Mouse (Mus musculus) MEL (cell line): ENCODE data around the gene Fancl. TPM values are rescaled to one million over a fixed set of nuclear protein-coding genes. Genes with fewer than 3 reads are reported as not detected.

Source experiments
- DNase-seq: peaks from one replicate; pipeline ENCODE4 v3.0.0; 2011; ENCODE audit warnings: low read depth, low spot score
- H3K27ac ChIP-seq: 2 replicates; pipeline ENCODE4 v1.5.1; 2012; ENCODE audit warnings: low read depth, mild to moderate bottlenecking, control low read depth, low read length, moderate library complexity; ENCODE audit not compliant: control insufficient read depth
- H3K27me3 ChIP-seq, 2 experiments: fragments of 150-350 bp in 1 of 2; sonication (generic) in 1 of 2; 2 replicates each; pipeline ENCODE4 v1.6.1; 2012; ENCODE audit warnings: low read length in 2 of 2, mild to moderate bottlenecking in 2 of 2, improper control_type of control experiment in 1 of 2, moderate library complexity in 1 of 2; ENCODE audit not compliant: insufficient read depth in 2 of 2, control insufficient read depth in 1 of 2
- H3K36me3 ChIP-seq, 2 experiments: 2 replicates each; pipeline ENCODE4 v1.6.1; 2012 to 2014; ENCODE audit warnings: low read length in 2 of 2, improper control_type of control experiment in 1 of 2, inconsistent platforms in 1 of 2, mild to moderate bottlenecking in 1 of 2; ENCODE audit not compliant: insufficient read depth in 2 of 2, control insufficient read depth in 1 of 2
- H3K4me1 ChIP-seq, 2 experiments: fragments of 150-350 bp in 1 of 2; sonication (generic) in 1 of 2; 2 replicates each; pipeline ENCODE4 v1.6.1; 2012; ENCODE audit warnings: low read length in 2 of 2, improper control_type of control experiment in 1 of 2, mild to moderate bottlenecking in 1 of 2; ENCODE audit not compliant: insufficient read depth in 2 of 2, control insufficient read depth in 1 of 2
- H3K4me3 ChIP-seq, 2 experiments: fragments of 150-350 bp in 1 of 2; sonication (generic) in 1 of 2; 2 replicates each; pipeline ENCODE4 v1.5.1; 2012; ENCODE audit warnings: low read depth in 2 of 2, low read length in 2 of 2, mild to moderate bottlenecking in 2 of 2, moderate library complexity in 2 of 2, control low read depth in 1 of 2, improper control_type of control experiment in 1 of 2; ENCODE audit not compliant: control insufficient read depth in 1 of 2, insufficient read depth in 1 of 2
- H3K79me2 ChIP-seq: 2 replicates; pipeline ENCODE4 v1.6.1; 2012; ENCODE audit warnings: mild to moderate bottlenecking, low read length, moderate library complexity; ENCODE audit not compliant: control insufficient read depth, poor library complexity, insufficient read depth
- H3K9ac ChIP-seq: 2 replicates; pipeline ENCODE4 v1.6.1; 2012; ENCODE audit warnings: low read depth, mild to moderate bottlenecking, control low read depth, low read length, moderate library complexity; ENCODE audit not compliant: control insufficient read depth, poor library complexity, severe bottlenecking
- H3K9me3 ChIP-seq: fragments of 150-350 bp; sonication (generic); replicated peaks from 2 replicates; pipeline ENCODE4 v1.6.1; 2012; ENCODE audit warnings: mild to moderate bottlenecking, low read length, improper control_type of control experiment, moderate library complexity; ENCODE audit not compliant: insufficient read depth
- BHLHE40 ChIP-seq: IDR thresholded peaks from 2 replicates; pipeline ENCODE4 v1.6.1; 2012; ENCODE audit warnings: low read depth, mild to moderate bottlenecking, inconsistent platforms, low read length, improper control_type of control experiment, borderline replicate concordance
- CHD1 ChIP-seq: IDR thresholded peaks from 2 replicates; pipeline ENCODE4 v1.6.1; 2012; ENCODE audit warnings: low read depth, mild to moderate bottlenecking, inconsistent platforms, low read length, improper control_type of control experiment
- CHD2 ChIP-seq: IDR thresholded peaks from 2 replicates; pipeline ENCODE4 v1.6.1; 2011; ENCODE audit warnings: low read length, improper control_type of control experiment
- CTCF ChIP-seq, 3 experiments: IDR thresholded peaks in 2 of 3; conservative IDR thresholded peaks in 1 of 3; 2 replicates each; pipeline ENCODE4 v1.5.1; 2011 to 2012; ENCODE audit warnings: low read length in 3 of 3, low read depth in 2 of 3, mild to moderate bottlenecking in 2 of 3, improper control_type of control experiment in 1 of 3, inconsistent platforms in 1 of 3, mixed read lengths in 1 of 3, moderate library complexity in 1 of 3; ENCODE audit not compliant: control insufficient read depth in 1 of 3, insufficient read depth in 1 of 3, poor library complexity in 1 of 3, severe bottlenecking in 1 of 3
- E2F4 ChIP-seq: IDR thresholded peaks from 2 replicates; pipeline ENCODE4 v1.6.1; 2011; ENCODE audit warnings: low read depth, low read length, improper control_type of control experiment, borderline replicate concordance
- ELF1 ChIP-seq: IDR thresholded peaks from 2 replicates; pipeline ENCODE4 v1.6.1; 2014; ENCODE audit warnings: low read depth, mild to moderate bottlenecking, inconsistent platforms, low read length, improper control_type of control experiment, moderate library complexity
- EP300 ChIP-seq, 2 experiments: IDR thresholded peaks; 2 replicates each; pipeline ENCODE4 v1.6.1; 2011; ENCODE audit warnings: improper control_type of control experiment in 2 of 2, low read length in 2 of 2, low read depth in 1 of 2, mild to moderate bottlenecking in 1 of 2
- ETS1 ChIP-seq: IDR thresholded peaks from 2 replicates; pipeline ENCODE4 v1.6.1; 2012; ENCODE audit warnings: low read depth, mild to moderate bottlenecking, inconsistent platforms, low read length, improper control_type of control experiment, moderate library complexity
- GABPA ChIP-seq: IDR thresholded peaks from 2 replicates; pipeline ENCODE4 v1.6.1; 2012; ENCODE audit warnings: low read depth, mild to moderate bottlenecking, inconsistent platforms, low read length, improper control_type of control experiment, moderate library complexity
- GATA1 ChIP-seq: IDR thresholded peaks from 2 replicates; pipeline ENCODE4 v1.6.1; 2011; ENCODE audit warnings: low read depth, low read length, improper control_type of control experiment
- HCFC1 ChIP-seq: IDR thresholded peaks from 2 replicates; pipeline ENCODE4 v1.6.1; 2012; ENCODE audit warnings: low read depth, mild to moderate bottlenecking, inconsistent platforms, low read length, improper control_type of control experiment, moderate library complexity
- JUND ChIP-seq: IDR thresholded peaks from 2 replicates; pipeline ENCODE4 v1.6.1; 2011; ENCODE audit warnings: low read depth, mild to moderate bottlenecking, improper control_type of control experiment, low read length
- KAT2A ChIP-seq: conservative IDR thresholded peaks from 2 replicates; pipeline ENCODE4 v1.6.1; 2012; ENCODE audit warnings: low read depth, low read length, improper control_type of control experiment, inconsistent platforms
- MAFK ChIP-seq: IDR thresholded peaks from 2 replicates; pipeline ENCODE4 v1.6.1; 2011; ENCODE audit warnings: low read depth, mild to moderate bottlenecking, low read length, improper control_type of control experiment, borderline replicate concordance
- MAX ChIP-seq: IDR thresholded peaks from 2 replicates; pipeline ENCODE4 v1.6.1; 2011; ENCODE audit warnings: low read length, improper control_type of control experiment
- MAZ ChIP-seq: IDR thresholded peaks from 2 replicates; pipeline ENCODE4 v1.6.1; 2012; ENCODE audit warnings: low read depth, mild to moderate bottlenecking, inconsistent platforms, low read length, improper control_type of control experiment
- MEF2A ChIP-seq: IDR thresholded peaks from 2 replicates; pipeline ENCODE4 v1.6.1; 2014; ENCODE audit warnings: low read depth, mild to moderate bottlenecking, inconsistent platforms, low read length, improper control_type of control experiment; ENCODE audit not compliant: poor library complexity, insufficient replicate concordance, severe bottlenecking; ENCODE audit errors: extremely low read depth
- MXI1 ChIP-seq: IDR thresholded peaks from 2 replicates; pipeline ENCODE4 v1.6.1; 2011; ENCODE audit warnings: mild to moderate bottlenecking, low read depth, low read length, improper control_type of control experiment
- MYB ChIP-seq: IDR thresholded peaks from 2 replicates; pipeline ENCODE4 v1.6.1; 2011; ENCODE audit warnings: mild to moderate bottlenecking, low read depth, low read length, improper control_type of control experiment
- MYC ChIP-seq: IDR thresholded peaks from 2 replicates; pipeline ENCODE4 v1.6.1; 2011; ENCODE audit warnings: low read depth, mild to moderate bottlenecking, low read length, improper control_type of control experiment, moderate library complexity
- NELFE ChIP-seq: IDR thresholded peaks from 2 replicates; pipeline ENCODE4 v1.6.1; 2011; ENCODE audit warnings: low read depth, low read length, improper control_type of control experiment
- NRF1 ChIP-seq: IDR thresholded peaks from 2 replicates; pipeline ENCODE4 v1.6.1; 2014; ENCODE audit warnings: low read depth, mild to moderate bottlenecking, inconsistent platforms, low read length, improper control_type of control experiment, moderate library complexity; ENCODE audit not compliant: poor library complexity, insufficient read depth, severe bottlenecking
- POLR2A ChIP-seq, 2 experiments: IDR thresholded peaks; 2 replicates each; pipeline ENCODE4 v1.6.1; 2011 to 2012; ENCODE audit warnings: low read length in 2 of 2, mild to moderate bottlenecking in 2 of 2, control low read depth in 1 of 2, improper control_type of control experiment in 1 of 2, low read depth in 1 of 2, moderate library complexity in 1 of 2; ENCODE audit not compliant: control insufficient read depth in 1 of 2, insufficient read depth in 1 of 2, poor library complexity in 1 of 2
- POLR2AphosphoS2 ChIP-seq: IDR thresholded peaks from 2 replicates; pipeline ENCODE4 v1.6.1; 2011; ENCODE audit warnings: low read length, improper control_type of control experiment
- POLR2AphosphoS5 ChIP-seq: IDR thresholded peaks from 2 replicates; pipeline ENCODE4 v1.6.1; 2012; ENCODE audit warnings: low read depth, borderline replicate concordance, mild to moderate bottlenecking, inconsistent platforms, low read length, moderate library complexity, mixed read lengths
- RCOR1 ChIP-seq: IDR thresholded peaks from 2 replicates; pipeline ENCODE4 v1.6.1; 2012; ENCODE audit warnings: low read depth, mild to moderate bottlenecking, inconsistent platforms, low read length, improper control_type of control experiment
- SIN3A ChIP-seq: IDR thresholded peaks from 2 replicates; pipeline ENCODE4 v1.6.1; 2012; ENCODE audit warnings: low read length, improper control_type of control experiment, inconsistent platforms
- TAL1 ChIP-seq: IDR thresholded peaks from 2 replicates; pipeline ENCODE4 v1.6.1; 2012; ENCODE audit warnings: mild to moderate bottlenecking, inconsistent platforms, low read length, moderate library complexity, mixed read lengths
- TBP ChIP-seq: IDR thresholded peaks from 2 replicates; pipeline ENCODE4 v1.8.0; 2011; ENCODE audit warnings: low read depth, low read length, improper control_type of control experiment
- TCF12 ChIP-seq: IDR thresholded peaks from 2 replicates; pipeline ENCODE4 v1.6.1; 2014; ENCODE audit warnings: low read depth, mild to moderate bottlenecking, inconsistent platforms, low read length, improper control_type of control experiment, moderate library complexity
- UBTF ChIP-seq: IDR thresholded peaks from 2 replicates; pipeline ENCODE4 v1.6.1; 2012; ENCODE audit warnings: low read depth, mild to moderate bottlenecking, inconsistent platforms, low read length, improper control_type of control experiment, moderate library complexity, borderline replicate concordance; ENCODE audit not compliant: insufficient read depth
- USF1 ChIP-seq: IDR thresholded peaks from 2 replicates; pipeline ENCODE4 v1.6.1; 2014; ENCODE audit warnings: low read depth, mild to moderate bottlenecking, inconsistent platforms, low read length, improper control_type of control experiment, moderate library complexity
- ZC3H11A ChIP-seq: IDR thresholded peaks from 2 replicates; pipeline ENCODE4 v1.6.1; 2012; ENCODE audit warnings: low read depth, mild to moderate bottlenecking, inconsistent platforms, low read length, improper control_type of control experiment
- ZMIZ1 ChIP-seq: IDR thresholded peaks from 2 replicates; pipeline ENCODE4 v1.6.1; 2012; ENCODE audit warnings: low read depth, mild to moderate bottlenecking, inconsistent platforms, low read length, improper control_type of control experiment, moderate library complexity
- ZNF384 ChIP-seq: IDR thresholded peaks from 2 replicates; pipeline ENCODE4 v1.6.1; 2012; ENCODE audit warnings: low read depth, mild to moderate bottlenecking, inconsistent platforms, low read length, improper control_type of control experiment
- polyA plus RNA-seq, 2 experiments: library from polyadenylated mRNA; stranded (reverse) in 1 of 2; unstranded in 1 of 2; fragments of >175 nt in 1 of 2; fragments of >200 nt in 1 of 2; gene quantifications; 2 replicates each; pipeline versions ENCODE4 v1.2.1 to v1.2.4; 2012; ENCODE audit warnings: low replicate concordance in 2 of 2, low read depth in 1 of 2; ENCODE audit not compliant: insufficient read length in 2 of 2, insufficient read depth in 1 of 2, missing spikeins in 1 of 2
- total RNA-seq: library from RNA; depleted of rRNA; stranded (reverse); fragments of 300-350 nt; gene quantifications from 2 replicates; pipeline ENCODE4 v1.2.3, GENCODE M21; 2012

The Fancl gene
- total and polyA plus RNA-seq, 3 experiments: 21.3 to 35.8 TPM; not detected in 1

DNA sequence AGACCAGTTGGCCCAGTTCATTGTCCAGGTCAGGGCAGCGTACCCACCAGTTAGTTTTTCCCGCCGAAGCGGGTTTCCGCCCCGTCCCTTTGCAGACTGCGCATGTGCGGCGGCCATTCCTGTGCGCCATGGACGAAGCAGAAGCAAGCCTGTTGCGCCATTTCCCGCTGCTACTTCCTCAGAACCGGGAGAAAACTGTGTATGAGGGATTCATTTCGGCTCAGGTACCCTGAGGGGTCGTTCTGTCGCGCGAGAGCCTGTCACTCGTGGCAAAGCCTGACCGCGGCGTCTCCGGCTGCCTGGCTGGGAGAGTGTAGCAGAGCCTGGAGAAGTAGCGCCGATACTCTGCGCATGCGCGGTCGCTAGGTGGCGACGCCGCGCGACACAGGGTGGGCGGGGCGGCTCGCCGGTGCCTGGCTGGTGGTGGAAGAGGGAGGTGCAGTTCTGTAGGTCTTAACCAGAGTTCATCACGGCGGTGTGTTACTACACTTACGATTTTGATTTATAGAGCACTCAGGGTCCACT lies 1.2 kb downstream of the Fancl start:
- peak overlapping the region; percentile 66 to 94 for H3K4me3 ChIP-seq
- no peaks in the 10 kb centered on the region for H3K27me3 ChIP-seq
- H3K79me2 ChIP-seq: peaks cover 4% of the 10 kb centered on the region
- peak overlapping the region; percentile 97 for H3K9ac ChIP-seq
- peaks cover 6 to 8% of the 10 kb centered on the region in 2 experiments for H3K4me1 ChIP-seq
- peak overlapping the region; percentile 95 for H3K27ac ChIP-seq
- no peak for TF ChIP-seq MYB
- TF ChIP-seq JUND: no peak
- TF ChIP-seq MAX: peak; percentile 85; the same call in 1 of the 2 replicates
- TF ChIP-seq E2F4: peak; percentile 99
- peak; percentile 83 for TF ChIP-seq ZMIZ1
- TF ChIP-seq POLR2A (IDR thresholded peaks at IDR 0.05; ENCODE audit: control insufficient read depth in 1 of 2, insufficient read depth in 1 of 2, low read depth in 1 of 2, low read length in 2 of 2, poor library complexity in 1 of 2): peak; percentile 93 to 98
- TF ChIP-seq EP300 (IDR thresholded peaks at IDR 0.05; ENCODE audit: low read depth in 1 of 2, low read length in 2 of 2): 0 out of 4 replicates have a peak, but pooled peaks of 1 of the 2 experiments have one; percentile 13
- peak; percentile 75 for TF ChIP-seq TBP
- no peak for TF ChIP-seq UBTF
- TF ChIP-seq ELF1: 0 out of 2 replicates have a peak, but pooled peaks have one; percentile 9
- TF ChIP-seq MEF2A: no peak
- TF ChIP-seq ZNF384: no peak
- TF ChIP-seq ETS1: no peak
- no peak for TF ChIP-seq GABPA
- TF ChIP-seq POLR2AphosphoS5: no peak
- TF ChIP-seq ZC3H11A: no peak
- no peak for TF ChIP-seq USF1
- TF ChIP-seq NELFE: peak; percentile 97
- peak; percentile 67; the same call in 1 of the 2 replicates for TF ChIP-seq MXI1
- peak; percentile 81 for TF ChIP-seq NRF1
- 0 out of 6 replicates have a peak, but pooled peaks of 2 of the 3 experiments have one; percentile 0 to 6 for TF ChIP-seq CTCF (IDR thresholded peaks at IDR 0.05 in 2 of 3, conservative IDR thresholded peaks at IDR 0.05 in 1 of 3; ENCODE audit: control insufficient read depth in 1 of 3, insufficient read depth in 1 of 3, low read depth in 2 of 3, low read length in 3 of 3, poor library complexity in 1 of 3, severe bottlenecking in 1 of 3)
- no peak; the same call in 1 of the 2 replicates for TF ChIP-seq TCF12
- no peak for TF ChIP-seq MAFK
- TF ChIP-seq TAL1: no peak
- TF ChIP-seq MYC: 0 out of 2 replicates have a peak, but pooled peaks have one; percentile 54
- peak; percentile 55; the same call in 1 of the 2 replicates for TF ChIP-seq SIN3A
- peak; percentile 95 for TF ChIP-seq POLR2AphosphoS2
- TF ChIP-seq CHD2: no peak
- TF ChIP-seq BHLHE40: no peak
- TF ChIP-seq RCOR1: 0 out of 2 replicates have a peak, but pooled peaks have one; percentile 7
- TF ChIP-seq KAT2A: no peak; the same call in 1 of the 2 replicates
- no peak for TF ChIP-seq MAZ
- no peak for TF ChIP-seq GATA1
- peak; percentile 73 for TF ChIP-seq HCFC1
- no peak for TF ChIP-seq CHD1
- no peaks in the 10 kb centered on the region for H3K9me3 ChIP-seq
- peak; percentile 98 for DNase-seq
- H3K36me3 ChIP-seq: peaks cover 0 to 12% of the 10 kb centered on the region in 2 experiments; a peak in 2 of 4 replicates
